Mouse (Mus musculus): Measurements from ENCODE around the gene Adgrg1. TPM values are rescaled to one million over a fixed set of nuclear protein-coding genes. Genes with fewer than 3 reads are reported as not detected.

The Adgrg1 gene
- polyA plus RNA-seq, 1 experiment from 2014 or later = 109 TPM

DNA sequence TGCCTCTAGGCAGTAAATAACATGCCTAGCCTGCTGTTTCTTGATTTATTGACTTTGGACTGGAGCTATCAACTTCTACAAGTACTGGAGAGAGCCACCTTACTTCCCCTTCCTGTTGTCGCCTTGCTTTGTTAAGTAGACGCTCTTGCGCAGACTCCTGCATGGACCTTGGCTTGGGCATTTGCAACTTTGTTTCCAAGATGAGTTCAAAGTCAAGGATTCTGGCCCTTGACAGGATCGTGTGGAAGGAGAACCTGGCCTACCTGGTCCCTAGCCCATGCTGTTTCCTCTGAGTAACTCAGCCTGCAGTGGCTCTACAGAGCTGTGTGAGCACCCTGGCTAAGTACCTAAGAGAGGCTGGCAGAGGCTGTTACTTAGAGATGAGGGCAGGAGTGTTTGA is 7.5 kb upstream of the Adgrg1 start:
- Histone ChIP-seq H3K27ac (peak overlapping the region; percentile 47; the same call in 1 of the 2 replicates), H3K9ac (ENCODE audit: low read depth, low read length) (no peak overlapping the region), H3K36me3 (ENCODE audit: insufficient read depth, low read length) (no peaks in the 10 kb centered on the region), H3K9me3 (replicated peaks; ENCODE audit: low read length) (no peaks in the 10 kb centered on the region), H3K27me3 (ENCODE audit: insufficient read depth, low read length) (no peaks in the 10 kb centered on the region), H3K4me3 (replicated peaks; ENCODE audit: low read depth, low read length) (no peak overlapping the region), H3K4me2 (ENCODE audit: low read length) (no peak overlapping the region), H3K4me1 (replicated peaks; ENCODE audit: insufficient read depth, low read length) (peaks cover 14% of the 10 kb centered on the region; the same call in 1 of the 2 replicates)
- ATAC-seq (replicated peaks; ENCODE audit: low FRiP score, low read depth) (0 out of 2 replicates have a peak, but pooled peaks have one; percentile 37), DNase-seq (ENCODE audit: low spot score) (no peak)
- no peak for TF ChIP-seq CTCF (IDR thresholded peaks at IDR 0.05; ENCODE audit: low read depth)
- WGBS = 37% methylated on average over 4 of the region's 4 CpGs

DNA sequence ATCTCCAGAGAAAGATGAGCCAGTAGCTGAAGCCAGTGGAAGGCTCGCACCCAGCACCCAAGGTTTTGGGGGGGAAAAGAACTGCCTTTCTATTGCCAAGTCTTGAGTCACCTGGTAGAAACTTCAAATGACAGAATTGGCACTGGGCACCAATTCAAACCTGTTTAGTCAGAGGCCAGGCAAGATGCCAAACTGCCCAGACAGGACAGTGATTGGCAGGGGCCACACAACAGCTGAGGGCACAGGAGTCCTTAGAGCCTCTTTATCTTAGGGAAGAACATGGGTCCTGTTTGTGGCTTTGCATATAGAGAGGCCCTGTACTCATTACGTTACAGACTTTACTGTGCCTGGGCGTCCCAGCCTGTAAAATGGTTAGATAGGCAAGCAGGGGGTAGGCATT is 7.0 kb upstream of the Adgrg1 start:
- WGBS = 79% methylated on average over 3 of the region's 3 CpGs
- DNase-seq (ENCODE audit: low spot score) (no peak), ATAC-seq (replicated peaks; ENCODE audit: low FRiP score, low read depth) (no peak)
- Histone ChIP-seq H3K4me2 (ENCODE audit: low read length) (no peak overlapping the region), H3K4me1 (replicated peaks; ENCODE audit: insufficient read depth, low read length) (peaks cover 14% of the 10 kb centered on the region; the same call in 1 of the 2 replicates), H3K9me3 (replicated peaks; ENCODE audit: low read length) (no peaks in the 10 kb centered on the region), H3K27me3 (ENCODE audit: insufficient read depth, low read length) (no peaks in the 10 kb centered on the region), H3K9ac (ENCODE audit: low read depth, low read length) (no peak overlapping the region), H3K4me3 (replicated peaks; ENCODE audit: low read depth, low read length) (no peak overlapping the region), H3K27ac (peak overlapping the region; percentile 47; the same call in 1 of the 2 replicates), H3K36me3 (ENCODE audit: insufficient read depth, low read length) (no peaks in the 10 kb centered on the region)
- TF ChIP-seq CTCF (IDR thresholded peaks at IDR 0.05; ENCODE audit: low read depth) = no peak

DNA sequence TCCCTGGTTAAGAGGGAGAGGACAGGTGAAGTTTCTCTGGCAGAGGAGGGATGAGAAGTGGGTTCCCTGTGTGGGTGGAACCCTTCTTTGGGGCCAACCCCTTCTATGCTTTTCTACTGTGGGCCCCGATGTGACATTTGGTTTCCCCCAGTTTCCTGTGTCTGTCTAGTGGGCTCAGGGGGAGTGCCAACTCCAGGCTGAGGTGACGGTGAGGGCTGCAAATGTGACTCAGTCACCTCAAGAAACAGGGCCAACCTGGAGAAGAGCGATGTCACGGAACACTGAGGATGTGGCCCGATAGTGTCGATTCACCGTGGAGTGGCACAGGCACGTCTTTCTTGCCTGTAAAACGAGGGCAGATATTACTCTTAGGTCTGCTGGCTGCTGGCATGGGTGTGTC is 1.3 kb upstream of the Adgrg1 start:
- Histone ChIP-seq H3K4me3 (replicated peaks; ENCODE audit: low read depth, low read length) (no peak overlapping the region), H3K27ac (0 out of 2 replicates have a peak overlapping the region, but pooled peaks have one; percentile 84), H3K4me1 (replicated peaks; ENCODE audit: insufficient read depth, low read length) (no peaks in the 10 kb centered on the region), H3K36me3 (ENCODE audit: insufficient read depth, low read length) (no peaks in the 10 kb centered on the region), H3K27me3 (ENCODE audit: insufficient read depth, low read length) (no peaks in the 10 kb centered on the region), H3K9ac (ENCODE audit: low read depth, low read length) (no peak overlapping the region), H3K9me3 (replicated peaks; ENCODE audit: low read length) (no peaks in the 10 kb centered on the region), H3K4me2 (ENCODE audit: low read length) (no peak overlapping the region)
- 65% methylated on average over 9 of the region's 9 CpGs for WGBS
- TF ChIP-seq CTCF (IDR thresholded peaks at IDR 0.05; ENCODE audit: low read depth) = no peak
- ATAC-seq (replicated peaks; ENCODE audit: low FRiP score, low read depth) = no peak
- no peak for DNase-seq (ENCODE audit: low spot score)

DNA sequence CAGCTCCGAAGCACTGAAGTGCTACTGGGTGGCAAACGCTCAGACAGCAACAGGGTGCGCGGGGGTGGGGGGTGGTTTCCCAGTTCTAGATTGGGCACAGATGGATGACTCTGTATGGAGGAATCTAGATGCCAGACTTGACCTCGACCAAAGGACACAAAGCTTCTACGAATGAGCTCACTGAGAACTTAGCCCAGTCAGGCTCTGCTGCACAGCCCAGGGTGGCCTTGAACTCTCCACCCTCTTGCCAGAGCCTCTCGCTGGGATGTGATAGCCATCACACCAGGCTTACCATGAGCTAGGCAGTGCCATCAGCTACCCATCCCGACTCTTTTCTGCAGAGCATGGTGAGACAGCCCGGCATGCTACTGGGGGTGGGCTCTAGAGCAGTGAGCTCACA is 765 bp upstream of the Adgrg1 start:
- WGBS = 71% methylated on average over 9 of the region's 9 CpGs

DNA sequence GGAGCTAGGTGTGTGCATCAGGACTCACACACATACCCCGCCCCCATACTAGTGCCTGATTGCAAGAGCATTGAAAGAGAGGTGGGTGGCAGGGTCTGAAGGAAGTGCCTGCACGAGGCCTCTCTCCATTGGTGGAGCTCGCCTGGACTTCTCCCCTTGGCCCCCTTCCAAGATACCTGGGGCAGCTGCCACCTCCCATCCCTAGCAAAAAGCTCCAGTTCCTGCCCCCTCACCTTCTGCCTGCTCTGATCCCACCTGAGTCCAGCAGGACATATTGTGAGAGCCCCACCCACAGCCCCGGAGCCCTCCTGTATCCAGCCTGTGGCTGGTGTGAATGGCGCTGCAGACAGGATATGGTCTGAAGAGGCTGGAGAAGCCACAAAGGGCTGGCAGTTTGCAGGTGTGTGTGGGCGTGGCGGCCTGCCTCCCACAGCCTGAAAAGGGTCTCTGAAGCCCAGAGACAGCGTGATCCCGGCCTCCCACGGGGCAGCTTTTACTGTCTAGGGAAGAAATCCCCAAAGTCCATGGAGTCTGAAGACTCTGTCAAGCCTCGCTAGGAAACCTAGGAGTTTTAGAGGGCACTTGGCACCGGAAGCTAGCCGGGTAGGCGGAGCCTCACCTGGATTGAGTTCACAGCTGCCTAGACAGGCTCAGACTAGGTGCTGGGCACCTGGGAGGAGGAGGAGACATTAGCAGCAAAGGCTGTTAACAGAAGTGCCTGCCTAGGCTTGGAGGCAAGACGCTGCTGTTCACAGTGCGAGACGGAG is 2.3 kb downstream of the Adgrg1 start:
- no peaks in the 10 kb centered on the region for H3K9me3 ChIP-seq (replicated peaks; ENCODE audit: low read length)
- H3K36me3 ChIP-seq (ENCODE audit: insufficient read depth, low read length) = no peaks in the 10 kb centered on the region
- WGBS = 15% methylated on average over 17 of the region's 17 CpGs
- H3K4me3 ChIP-seq (replicated peaks; ENCODE audit: low read depth, low read length) = peak overlapping the region; percentile 45
- no peaks in the 10 kb centered on the region for H3K27me3 ChIP-seq (ENCODE audit: insufficient read depth, low read length)
- peak overlapping the region; percentile 68 for H3K9ac ChIP-seq (ENCODE audit: low read depth, low read length)
- H3K4me1 ChIP-seq (replicated peaks; ENCODE audit: insufficient read depth, low read length) = peaks cover 5% of the 10 kb centered on the region; the same call in 1 of the 2 replicates
- no peak for TF ChIP-seq CTCF (IDR thresholded peaks at IDR 0.05; ENCODE audit: low read depth)
- H3K4me2 ChIP-seq (ENCODE audit: low read length) = peak overlapping the region; percentile 49
- ATAC-seq (replicated peaks; ENCODE audit: low FRiP score, low read depth) (peak; percentile 76), DNase-seq (ENCODE audit: low spot score) (peak; percentile 68)
- H3K27ac ChIP-seq = peak overlapping the region; percentile 97

More for the DNA sequence above, 765 bp upstream of the Adgrg1 start:
- H3K27ac ChIP-seq = peak overlapping the region; percentile 84
- no peaks in the 10 kb centered on the region for H3K4me1 ChIP-seq (replicated peaks; ENCODE audit: insufficient read depth, low read length)
- ATAC-seq (replicated peaks; ENCODE audit: low FRiP score, low read depth) (peak; percentile 22), DNase-seq (ENCODE audit: low spot score) (no peak)
- H3K36me3 ChIP-seq (ENCODE audit: insufficient read depth, low read length) = no peaks in the 10 kb centered on the region
- 0 out of 2 replicates have a peak overlapping the region, but pooled peaks have one; percentile 1 for H3K9ac ChIP-seq (ENCODE audit: low read depth, low read length)
- H3K27me3 ChIP-seq (ENCODE audit: insufficient read depth, low read length) = no peaks in the 10 kb centered on the region
- no peak overlapping the region for H3K4me2 ChIP-seq (ENCODE audit: low read length)
- no peak for TF ChIP-seq CTCF (IDR thresholded peaks at IDR 0.05; ENCODE audit: low read depth)
- no peaks in the 10 kb centered on the region for H3K9me3 ChIP-seq (replicated peaks; ENCODE audit: low read length)
- no peak overlapping the region for H3K4me3 ChIP-seq (replicated peaks; ENCODE audit: low read depth, low read length)

DNA sequence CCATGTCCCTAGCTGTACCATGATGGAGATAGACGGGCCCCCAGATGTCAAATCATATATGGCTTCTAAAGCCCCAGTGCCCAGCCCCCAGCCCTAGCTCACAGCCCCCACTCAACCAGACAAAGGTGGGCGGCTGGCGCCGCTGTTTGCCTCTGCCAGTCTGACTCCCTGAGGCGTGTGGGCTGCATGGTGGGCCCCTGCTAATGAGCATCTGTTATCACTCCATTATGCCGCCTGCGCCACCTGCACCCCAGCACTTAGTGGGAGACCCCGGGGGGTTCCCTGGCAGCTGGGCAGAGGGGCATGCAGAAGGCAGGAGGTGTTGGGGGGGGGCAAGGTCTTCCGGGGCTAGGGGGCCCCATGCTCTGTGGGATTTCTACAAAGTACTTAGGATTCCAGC is 3.6 kb downstream of the Adgrg1 start:
- Histone ChIP-seq H3K36me3 (ENCODE audit: insufficient read depth, low read length) (no peaks in the 10 kb centered on the region), H3K4me1 (replicated peaks; ENCODE audit: insufficient read depth, low read length) (peaks cover 10% of the 10 kb centered on the region; the same call in 1 of the 2 replicates), H3K4me3 (replicated peaks; ENCODE audit: low read depth, low read length) (peak overlapping the region; percentile 45), H3K9ac (ENCODE audit: low read depth, low read length) (peak overlapping the region; percentile 68), H3K9me3 (replicated peaks; ENCODE audit: low read length) (no peaks in the 10 kb centered on the region), H3K4me2 (ENCODE audit: low read length) (peak overlapping the region; percentile 49), H3K27me3 (ENCODE audit: insufficient read depth, low read length) (no peaks in the 10 kb centered on the region), H3K27ac (peak overlapping the region; percentile 97)
- ATAC-seq (replicated peaks; ENCODE audit: low FRiP score, low read depth) (no peak), DNase-seq (ENCODE audit: low spot score) (no peak)
- no peak for TF ChIP-seq CTCF (IDR thresholded peaks at IDR 0.05; ENCODE audit: low read depth)
- WGBS = 49% methylated on average over 9 of the region's 9 CpGs
